Mouse (Mus musculus): Measurements from ENCODE around the gene Wwox. TPM values are rescaled to one million over a fixed set of nuclear protein-coding genes. Genes with fewer than 3 reads are reported as not detected.

Wwox gene
- total RNA-seq, 1 experiment: 12.5 TPM

DNA sequence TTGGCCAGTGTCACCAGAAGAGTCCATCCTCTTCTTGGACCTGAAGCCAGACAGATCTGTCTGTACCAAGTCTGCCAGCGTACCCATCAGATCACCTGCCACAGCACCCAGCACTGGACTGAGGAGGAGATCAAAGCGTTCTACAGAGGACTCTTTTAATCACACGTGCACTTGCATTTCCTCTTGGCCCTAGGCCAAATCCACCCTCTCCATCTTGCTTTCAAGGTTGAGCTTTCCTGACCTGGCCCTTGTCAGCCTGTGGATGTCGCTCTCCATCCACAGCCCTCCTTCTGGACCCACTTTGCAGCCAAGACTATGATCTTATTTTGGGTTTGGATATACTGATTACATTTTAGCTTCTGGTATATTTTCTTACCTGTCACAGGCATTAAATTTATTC, 218.3 kb downstream of the Wwox start:
- H3K27ac ChIP-seq (ENCODE audit: insufficient read depth, low read depth, low read length, poor library complexity, severe bottlenecking): no peak overlapping the region
- no peak overlapping the region for H3K4me3 ChIP-seq (ENCODE audit: insufficient read depth in 1 of 2, low read depth in 1 of 2, low read length in 2 of 2, poor library complexity in 1 of 2, severe bottlenecking in 1 of 2)
- in situ Hi-C loops (cut with MboI; ENCODE audit: low sequenced_read_pairs in 2 of 2, unreplicated experiment in 2 of 2): no loop called here
- H3K36me3 ChIP-seq (ENCODE audit: control insufficient read depth, insufficient read depth, low read length, poor library complexity, severe bottlenecking): no peaks in the 10 kb centered on the region
- TF ChIP-seq CHD2 (IDR thresholded peaks at IDR 0.05; ENCODE audit: low read depth, low read length) (no peak), ZC3H11A (IDR thresholded peaks at IDR 0.05; ENCODE audit: borderline replicate concordance, low read depth, low read length) (no peak), HCFC1 (IDR thresholded peaks at IDR 0.05; ENCODE audit: borderline replicate concordance, insufficient read depth, low read length) (no peak), MAFK (IDR thresholded peaks at IDR 0.05; ENCODE audit: insufficient read depth, low read depth, low read length) (no peak), ZNF384 (IDR thresholded peaks at IDR 0.05; ENCODE audit: low read depth, low read length) (no peak)
- H3K9ac ChIP-seq (ENCODE audit: insufficient read depth, low read depth, low read length, poor library complexity, severe bottlenecking): no peak overlapping the region
- H3K9me3 ChIP-seq (ENCODE audit: control insufficient read depth, insufficient read depth, low read depth, low read length): no peaks in the 10 kb centered on the region
- no peaks in the 10 kb centered on the region for H3K4me1 ChIP-seq (ENCODE audit: control insufficient read depth in 2 of 2, insufficient read depth in 2 of 2, low read length in 2 of 2, poor library complexity in 1 of 2)
- no peak for DNase-seq (ENCODE audit: low read depth, low spot score)

GRCm38 (mm10) chr8:114658475-114658874, 219.0 kb downstream of the Wwox start:
- Histone ChIP-seq H3K4me1 (ENCODE audit: control insufficient read depth in 2 of 2, insufficient read depth in 2 of 2, low read length in 2 of 2, poor library complexity in 1 of 2) (no peaks in the 10 kb centered on the region), H3K9ac (ENCODE audit: insufficient read depth, low read depth, low read length, poor library complexity, severe bottlenecking) (no peak overlapping the region), H3K4me3 (ENCODE audit: insufficient read depth in 1 of 2, low read depth in 1 of 2, low read length in 2 of 2, poor library complexity in 1 of 2, severe bottlenecking in 1 of 2) (no peak overlapping the region), H3K9me3 (ENCODE audit: control insufficient read depth, insufficient read depth, low read depth, low read length) (no peaks in the 10 kb centered on the region), H3K36me3 (ENCODE audit: control insufficient read depth, insufficient read depth, low read length, poor library complexity, severe bottlenecking) (no peaks in the 10 kb centered on the region), H3K27ac (ENCODE audit: insufficient read depth, low read depth, low read length, poor library complexity, severe bottlenecking) (no peak overlapping the region)
- TF ChIP-seq ZNF384 (IDR thresholded peaks at IDR 0.05; ENCODE audit: low read depth, low read length): no peak
- no peak for TF ChIP-seq HCFC1 (IDR thresholded peaks at IDR 0.05; ENCODE audit: borderline replicate concordance, insufficient read depth, low read length)
- no peak for TF ChIP-seq CHD2 (IDR thresholded peaks at IDR 0.05; ENCODE audit: low read depth, low read length)
- no peak for TF ChIP-seq ZC3H11A (IDR thresholded peaks at IDR 0.05; ENCODE audit: borderline replicate concordance, low read depth, low read length)
- no peak for TF ChIP-seq MAFK (IDR thresholded peaks at IDR 0.05; ENCODE audit: insufficient read depth, low read depth, low read length)
- in situ Hi-C loops (cut with MboI; ENCODE audit: low sequenced_read_pairs in 2 of 2, unreplicated experiment in 2 of 2): no loop called here
- no peak for DNase-seq (ENCODE audit: low read depth, low spot score)

DNA sequence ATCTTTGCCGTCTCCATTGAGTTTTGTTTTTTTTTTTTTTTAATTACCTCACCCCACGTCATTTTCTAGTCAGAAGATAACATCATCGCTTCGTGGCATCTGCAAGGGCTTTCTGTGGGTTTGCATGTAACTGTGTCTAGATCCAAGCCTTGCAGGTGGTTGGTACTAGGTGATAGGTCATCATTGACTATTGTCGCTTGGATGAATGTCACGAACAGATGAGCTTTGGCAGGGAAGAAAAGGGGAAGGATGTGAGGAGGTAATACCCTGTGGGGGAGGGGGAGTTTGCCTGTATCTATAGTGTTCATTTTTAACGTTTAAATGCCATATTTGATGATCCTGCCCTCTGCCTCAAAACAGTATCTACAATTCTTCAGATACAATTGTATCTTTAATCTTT, 223.6 kb downstream of the Wwox start:
- TF ChIP-seq ZC3H11A (IDR thresholded peaks at IDR 0.05; ENCODE audit: borderline replicate concordance, low read depth, low read length) (no peak), ZNF384 (IDR thresholded peaks at IDR 0.05; ENCODE audit: low read depth, low read length) (no peak), MAFK (IDR thresholded peaks at IDR 0.05; ENCODE audit: insufficient read depth, low read depth, low read length) (no peak), HCFC1 (IDR thresholded peaks at IDR 0.05; ENCODE audit: borderline replicate concordance, insufficient read depth, low read length) (no peak)
- DNase-seq (ENCODE audit: low read depth, low spot score): no peak
- Histone ChIP-seq H3K9me3 (ENCODE audit: control insufficient read depth, insufficient read depth, low read depth, low read length) (no peaks in the 10 kb centered on the region), H3K4me3 (ENCODE audit: insufficient read depth in 1 of 2, low read depth in 1 of 2, low read length in 2 of 2, poor library complexity in 1 of 2, severe bottlenecking in 1 of 2) (no peak overlapping the region), H3K36me3 (ENCODE audit: control insufficient read depth, insufficient read depth, low read length, poor library complexity, severe bottlenecking) (no peaks in the 10 kb centered on the region), H3K4me1 (ENCODE audit: control insufficient read depth in 2 of 2, insufficient read depth in 2 of 2, low read length in 2 of 2, poor library complexity in 1 of 2) (no peaks in the 10 kb centered on the region), H3K27ac (ENCODE audit: insufficient read depth, low read depth, low read length, poor library complexity, severe bottlenecking) (no peak overlapping the region), H3K9ac (ENCODE audit: insufficient read depth, low read depth, low read length, poor library complexity, severe bottlenecking) (no peak overlapping the region)
- in situ Hi-C loops (cut with MboI; ENCODE audit: low sequenced_read_pairs in 2 of 2, unreplicated experiment in 2 of 2): no loop called here

- TF ChIP-seq ZC3H11A (IDR thresholded peaks at IDR 0.05; ENCODE audit: borderline replicate concordance, low read depth, low read length) (no peak), HCFC1 (IDR thresholded peaks at IDR 0.05; ENCODE audit: borderline replicate concordance, insufficient read depth, low read length) (no peak), CHD2 (IDR thresholded peaks at IDR 0.05; ENCODE audit: low read depth, low read length) (no peak), ZNF384 (IDR thresholded peaks at IDR 0.05; ENCODE audit: low read depth, low read length) (no peak), MAFK (IDR thresholded peaks at IDR 0.05; ENCODE audit: insufficient read depth, low read depth, low read length) (no peak)
- H3K4me1 ChIP-seq (ENCODE audit: control insufficient read depth in 2 of 2, insufficient read depth in 2 of 2, low read length in 2 of 2, poor library complexity in 1 of 2): no peaks in the 10 kb centered on the region
- no peaks in the 10 kb centered on the region for H3K9me3 ChIP-seq (ENCODE audit: control insufficient read depth, insufficient read depth, low read depth, low read length)
- H3K27ac ChIP-seq (ENCODE audit: insufficient read depth, low read depth, low read length, poor library complexity, severe bottlenecking): no peak overlapping the region
- no peaks in the 10 kb centered on the region for H3K36me3 ChIP-seq (ENCODE audit: control insufficient read depth, insufficient read depth, low read length, poor library complexity, severe bottlenecking)
- in situ Hi-C loops (cut with MboI; ENCODE audit: low sequenced_read_pairs in 2 of 2, unreplicated experiment in 2 of 2): no loop called here
- no peak for DNase-seq (ENCODE audit: low read depth, low spot score)
- no peak overlapping the region for H3K9ac ChIP-seq (ENCODE audit: insufficient read depth, low read depth, low read length, poor library complexity, severe bottlenecking)
- no peak overlapping the region for H3K4me3 ChIP-seq (ENCODE audit: insufficient read depth in 1 of 2, low read depth in 1 of 2, low read length in 2 of 2, poor library complexity in 1 of 2, severe bottlenecking in 1 of 2)
Observed at GRCm38 (mm10) chr8:114665521-114665920, 226.1 kb downstream of the Wwox start.

DNA sequence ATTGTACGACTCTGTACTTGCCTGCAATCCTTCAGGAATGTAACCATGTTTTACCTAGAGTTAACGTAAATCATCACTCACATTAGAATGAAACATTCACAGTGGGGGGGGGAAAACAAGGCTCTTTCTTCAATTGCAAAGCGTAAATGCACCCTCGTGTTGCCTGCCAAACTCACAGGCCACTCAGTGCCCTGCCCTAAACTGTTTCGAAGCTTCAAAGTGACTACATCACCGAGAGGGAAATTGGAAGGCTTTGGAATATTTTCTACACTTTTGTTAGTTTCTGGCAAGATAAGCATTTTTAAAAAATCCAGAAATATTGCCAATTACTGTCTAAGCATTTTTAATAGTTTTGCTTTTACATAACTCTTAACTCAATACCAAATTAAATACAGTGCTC, 231.3 kb downstream of the Wwox start:
- no peak for DNase-seq (ENCODE audit: low read depth, low spot score)
- in situ Hi-C loops (cut with MboI; ENCODE audit: low sequenced_read_pairs in 2 of 2, unreplicated experiment in 2 of 2): no loop called here
- TF ChIP-seq MAFK (IDR thresholded peaks at IDR 0.05; ENCODE audit: insufficient read depth, low read depth, low read length) (no peak), CHD2 (IDR thresholded peaks at IDR 0.05; ENCODE audit: low read depth, low read length) (no peak), HCFC1 (IDR thresholded peaks at IDR 0.05; ENCODE audit: borderline replicate concordance, insufficient read depth, low read length) (no peak), ZNF384 (IDR thresholded peaks at IDR 0.05; ENCODE audit: low read depth, low read length) (no peak), ZC3H11A (IDR thresholded peaks at IDR 0.05; ENCODE audit: borderline replicate concordance, low read depth, low read length) (no peak)

More for the DNA sequence above, 231.3 kb downstream of the Wwox start:
- no peaks in the 10 kb centered on the region for H3K36me3 ChIP-seq (ENCODE audit: control insufficient read depth, insufficient read depth, low read length, poor library complexity, severe bottlenecking)
- H3K27ac ChIP-seq (ENCODE audit: insufficient read depth, low read depth, low read length, poor library complexity, severe bottlenecking): no peak overlapping the region
- H3K9ac ChIP-seq (ENCODE audit: insufficient read depth, low read depth, low read length, poor library complexity, severe bottlenecking): no peak overlapping the region
- no peaks in the 10 kb centered on the region; a peak in 1 of 4 replicates for H3K4me1 ChIP-seq (ENCODE audit: control insufficient read depth in 2 of 2, insufficient read depth in 2 of 2, low read length in 2 of 2, poor library complexity in 1 of 2)
- no peaks in the 10 kb centered on the region; the same call in 1 of the 2 replicates for H3K9me3 ChIP-seq (ENCODE audit: control insufficient read depth, insufficient read depth, low read depth, low read length)
- no peak overlapping the region for H3K4me3 ChIP-seq (ENCODE audit: insufficient read depth in 1 of 2, low read depth in 1 of 2, low read length in 2 of 2, poor library complexity in 1 of 2, severe bottlenecking in 1 of 2)

Measured in ES-E14 (cell line).